Mouse (Mus musculus) testis, adult 2 months (tissue): ENCODE results near the gene Ttc17. TPM values are rescaled to one million over a fixed set of nuclear protein-coding genes. Genes with fewer than 3 reads are reported as not detected.

ENCODE experiments used
- H3K27ac ChIP-seq: fragments of 200-500 bp; 2 replicates; pipeline ENCODE4 v1.5.1; 2012; ENCODE audit warnings: low read depth, low read length; ENCODE audit not compliant: control insufficient read depth, insufficient read depth
- H3K27me3 ChIP-seq: fragments of 200-500 bp; 2 replicates; pipeline ENCODE4 v1.6.1; 2012; ENCODE audit warnings: mild to moderate bottlenecking, low read length, moderate library complexity; ENCODE audit not compliant: control insufficient read depth, insufficient read depth
- H3K36me3 ChIP-seq: fragments of 200-500 bp; 2 replicates; pipeline ENCODE4 v1.6.1; 2012; ENCODE audit warnings: mild to moderate bottlenecking, low read length; ENCODE audit not compliant: control insufficient read depth, insufficient read depth
- H3K4me1 ChIP-seq: fragments of 200-500 bp; 2 replicates; pipeline ENCODE4 v1.6.1; 2012; ENCODE audit warnings: low read length; ENCODE audit not compliant: control insufficient read depth, insufficient read depth
- H3K4me3 ChIP-seq: fragments of 200-500 bp; 2 replicates; pipeline ENCODE4 v1.5.1; 2012; ENCODE audit warnings: low read depth, mild to moderate bottlenecking, low read length, moderate library complexity, mixed read lengths; ENCODE audit not compliant: control insufficient read depth
- CTCF ChIP-seq: fragments of 200-500 bp; IDR thresholded peaks from 2 replicates; pipeline ENCODE4 v1.5.1; 2012; ENCODE audit warnings: low read depth, mild to moderate bottlenecking, inconsistent platforms, low read length, moderate library complexity; ENCODE audit not compliant: control insufficient read depth, insufficient read depth, insufficient replicate concordance
- POLR2A ChIP-seq: fragments of 200-500 bp; IDR thresholded peaks from 2 replicates; pipeline ENCODE4 v1.6.1; 2012; ENCODE audit warnings: low read depth, mild to moderate bottlenecking, inconsistent platforms, low read length, moderate library complexity; ENCODE audit not compliant: control insufficient read depth
- polyA plus RNA-seq: library from polyadenylated mRNA; depleted of rRNA; stranded (reverse); fragments of >200 nt; gene quantifications from 2 replicates; pipeline ENCODE4 v1.2.3, GENCODE M21; 2012

Ttc17 gene
- polyA plus RNA-seq, 1 experiment, result 4.3 TPM

GRCm38 (mm10) chr2:94407441-94407840 lies 952 bp upstream of the Ttc17 start:
- Histone ChIP-seq H3K4me1 (no peaks in the 10 kb centered on the region; the same call in 1 of the 2 replicates), H3K4me3 (peak overlapping the region; percentile 89), H3K27ac (no peak overlapping the region), H3K27me3 (no peaks in the 10 kb centered on the region), H3K36me3 (no peaks in the 10 kb centered on the region; the same call in 1 of the 2 replicates)
- TF ChIP-seq CTCF (no peak), POLR2A (no peak)

- no peaks in the 10 kb centered on the region; the same call in 1 of the 2 replicates for H3K4me1 ChIP-seq
- no peaks in the 10 kb centered on the region for H3K27me3 ChIP-seq
- H3K4me3 ChIP-seq, result peak overlapping the region; percentile 89
- TF ChIP-seq CTCF (no peak), POLR2A (no peak)
- no peaks in the 10 kb centered on the region; the same call in 1 of the 2 replicates for H3K36me3 ChIP-seq
- H3K27ac ChIP-seq, result peak overlapping the region; percentile 17; the same call in 1 of the 2 replicates
These were observed 532 bp upstream of the Ttc17 start for GRCm38 (mm10) chr2:94407021-94407420.

- Histone ChIP-seq H3K4me3 (peak overlapping the region; percentile 95), H3K27me3 (no peaks in the 10 kb centered on the region), H3K27ac (peak overlapping the region; percentile 41; the same call in 1 of the 2 replicates), H3K4me1 (no peaks in the 10 kb centered on the region; the same call in 1 of the 2 replicates), H3K36me3 (no peaks in the 10 kb centered on the region)
- TF ChIP-seq POLR2A (no peak), CTCF (no peak)
These were observed 949 bp downstream of the Ttc17 start for GRCm38 (mm10) chr2:94405397-94406082.

DNA sequence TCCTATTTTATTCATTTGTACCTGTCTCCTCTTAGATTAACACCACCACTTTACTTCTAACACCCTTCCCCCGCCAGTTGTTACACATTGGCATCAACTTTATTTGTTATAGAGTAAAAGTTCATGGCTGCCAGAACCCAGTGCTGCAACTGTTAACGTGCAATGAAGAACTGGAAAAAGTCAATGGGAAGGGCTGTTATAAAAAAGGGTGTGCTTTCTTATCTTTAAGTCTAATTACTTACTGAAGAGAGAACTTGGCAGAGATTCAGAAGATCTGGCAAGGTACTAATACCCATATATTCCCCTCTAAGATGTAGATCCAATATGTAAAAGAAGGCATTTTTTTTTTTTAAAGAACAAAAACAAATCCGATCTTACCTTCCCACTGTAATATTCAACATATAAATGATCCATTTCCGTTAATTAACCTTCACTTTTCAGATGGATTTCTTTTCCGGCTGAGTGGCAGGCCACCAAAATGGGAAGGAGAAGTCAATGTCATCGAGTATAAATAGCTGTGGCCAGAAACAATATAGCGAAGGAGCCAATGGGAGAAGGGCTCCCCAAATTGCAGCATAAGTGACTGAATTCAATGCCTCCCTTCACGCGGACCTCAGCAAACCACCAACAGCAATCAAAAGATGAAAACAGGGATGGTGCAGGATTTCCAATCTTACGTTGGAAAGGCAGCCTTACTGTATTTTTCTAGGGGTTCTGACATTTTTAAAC lies 1.8 kb downstream of the Ttc17 start:
- no peaks in the 10 kb centered on the region for H3K27me3 ChIP-seq
- H3K4me1 ChIP-seq, result no peaks in the 10 kb centered on the region; the same call in 1 of the 2 replicates
- no peak overlapping the region for H3K4me3 ChIP-seq
- TF ChIP-seq CTCF (no peak), POLR2A (no peak)
- no peak overlapping the region for H3K27ac ChIP-seq
- H3K36me3 ChIP-seq, result no peaks in the 10 kb centered on the region

DNA sequence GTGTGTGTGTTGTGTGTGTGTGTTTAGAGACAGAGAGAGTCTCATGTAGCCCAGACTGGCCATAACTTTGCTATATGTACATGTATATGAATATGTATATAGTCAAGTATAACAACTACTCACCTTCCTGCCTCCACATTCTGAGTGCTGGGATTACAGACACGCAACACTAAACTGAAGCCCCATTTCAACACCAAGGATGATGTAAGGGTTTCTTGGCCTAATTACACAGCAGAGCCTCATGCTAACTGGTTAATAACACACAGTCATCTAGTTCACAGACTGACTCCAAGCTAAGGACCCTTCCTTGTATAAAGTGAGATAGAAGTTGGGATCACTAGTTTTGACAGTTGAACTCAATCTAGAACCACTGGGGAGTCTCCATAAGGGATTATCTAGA lies 3.9 kb downstream of the Ttc17 start:
- Histone ChIP-seq H3K4me1 (no peaks in the 10 kb centered on the region; the same call in 1 of the 2 replicates), H3K4me3 (no peak overlapping the region), H3K27ac (no peak overlapping the region), H3K27me3 (no peaks in the 10 kb centered on the region), H3K36me3 (no peaks in the 10 kb centered on the region)
- TF ChIP-seq CTCF, result no peak
- no peak for TF ChIP-seq POLR2A

DNA sequence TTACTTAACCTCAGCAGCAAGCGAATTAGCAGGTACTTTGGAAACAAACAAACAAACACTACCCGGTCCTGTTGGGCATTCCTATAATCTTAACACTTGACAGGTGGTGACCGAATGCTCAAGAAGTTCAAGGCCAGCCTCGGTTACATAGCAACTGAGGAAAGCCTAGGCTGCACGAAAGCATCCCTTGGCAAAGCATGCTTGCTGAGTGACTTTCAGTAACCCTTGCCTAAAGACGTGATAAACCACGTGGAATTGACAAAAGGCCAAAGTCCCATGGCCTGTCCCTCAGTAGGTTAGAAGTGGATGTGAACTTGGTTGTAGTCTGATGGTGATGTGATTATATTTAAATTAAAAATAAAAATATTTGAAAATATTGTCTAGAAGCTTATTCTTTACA lies 4.4 kb downstream of the Ttc17 start:
- H3K27me3 ChIP-seq, result no peaks in the 10 kb centered on the region
- H3K4me1 ChIP-seq, result no peaks in the 10 kb centered on the region; the same call in 1 of the 2 replicates
- H3K4me3 ChIP-seq, result no peak overlapping the region
- no peak overlapping the region for H3K27ac ChIP-seq
- TF ChIP-seq POLR2A, result no peak
- no peak for TF ChIP-seq CTCF
- H3K36me3 ChIP-seq, result no peaks in the 10 kb centered on the region

DNA sequence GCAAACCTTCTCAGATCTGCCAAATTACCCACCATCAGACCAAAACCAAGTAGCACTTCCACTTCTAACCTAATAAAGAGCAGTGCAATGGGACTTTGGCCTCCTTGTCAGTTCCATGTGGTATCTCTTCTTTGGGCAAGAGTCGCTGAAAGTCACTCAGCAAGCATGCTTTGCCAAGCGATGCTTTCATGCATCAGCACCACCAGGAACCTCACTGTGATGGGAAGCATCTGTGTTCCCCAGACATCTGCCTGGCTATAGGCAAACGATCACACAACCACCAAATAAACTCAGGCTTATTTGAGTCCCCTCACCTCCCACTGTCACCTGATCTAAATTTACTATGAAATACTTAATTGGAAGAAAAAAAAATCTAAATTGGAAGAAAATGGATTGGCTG lies 5.5 kb downstream of the Ttc17 start:
- Histone ChIP-seq H3K36me3 (no peaks in the 10 kb centered on the region), H3K4me3 (no peak overlapping the region), H3K27ac (no peak overlapping the region), H3K27me3 (no peaks in the 10 kb centered on the region), H3K4me1 (no peaks in the 10 kb centered on the region)
- TF ChIP-seq POLR2A, result no peak
- TF ChIP-seq CTCF, result no peak
